Mouse (Mus musculus): ENCODE measurements at regions not wholly inside any gene's neighbourhood (a gene's known extent, or its start where the extent isn't known, plus 50 kb on each side); places are given as distances from the start of the nearest gene placed in this dataset.
A peak's percentile ranks its signal among the peaks of the same experiment; 100 is the strongest.

DNA sequence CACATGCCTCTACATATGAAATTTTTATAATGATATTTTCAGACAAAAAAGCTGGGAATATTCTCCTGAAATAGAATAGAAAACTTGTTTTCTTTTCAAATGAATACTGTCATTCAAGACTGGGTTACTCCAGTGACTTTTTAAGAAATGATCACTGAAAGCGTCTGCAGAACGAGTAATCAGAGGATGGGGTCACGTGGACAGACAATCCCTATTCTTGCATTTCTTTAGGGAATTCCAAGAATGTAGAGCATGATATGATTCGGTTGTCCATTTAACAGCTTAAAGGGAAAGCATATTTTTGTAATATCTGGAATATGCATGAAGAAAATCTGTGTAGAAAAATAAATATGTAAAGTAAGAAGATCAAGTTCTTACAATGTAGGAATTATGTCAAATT, 65.6 kb downstream of the 4933402N22Rik start:
- no peak for DNase-seq

DNA sequence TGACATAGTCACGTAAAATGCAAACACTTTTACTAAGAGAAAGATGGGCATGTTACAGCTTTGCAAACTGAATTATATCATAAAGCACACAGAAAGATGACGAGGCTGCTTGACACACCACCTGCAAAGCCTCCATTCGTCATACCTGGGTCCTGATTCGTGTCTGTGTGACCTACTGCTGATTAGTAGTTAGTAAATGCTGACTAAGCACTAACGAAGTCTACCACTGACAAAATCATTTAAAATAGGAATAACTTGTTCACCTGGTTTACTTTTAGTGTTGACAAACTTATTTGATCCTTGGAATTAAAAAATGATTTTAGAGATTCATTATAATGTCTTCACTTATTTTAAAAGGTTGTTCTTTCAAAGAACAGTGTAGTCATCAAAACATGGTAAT, 71.3 kb downstream of the 4933402N22Rik start:
- no peak for DNase-seq

DNA sequence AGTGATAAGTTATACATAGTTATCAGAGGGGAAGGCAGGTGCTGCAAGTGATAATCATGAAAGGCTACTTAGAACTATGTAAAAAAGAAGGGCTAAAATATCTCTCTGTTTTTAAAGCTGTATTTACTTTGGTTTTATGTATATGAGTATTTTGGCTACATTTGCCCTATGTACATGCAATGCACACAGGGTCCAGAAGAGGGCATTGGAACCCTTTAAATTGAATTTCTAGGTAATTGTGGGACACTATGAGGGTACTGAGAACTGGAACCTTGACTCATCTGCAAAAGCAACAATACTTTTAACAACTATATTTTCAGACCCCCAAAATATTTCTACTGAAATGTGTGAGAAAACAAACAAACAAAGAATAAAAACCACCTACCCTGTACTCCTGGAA, 82.9 kb downstream of the 4933402N22Rik start:
- DNase-seq = no peak

DNA sequence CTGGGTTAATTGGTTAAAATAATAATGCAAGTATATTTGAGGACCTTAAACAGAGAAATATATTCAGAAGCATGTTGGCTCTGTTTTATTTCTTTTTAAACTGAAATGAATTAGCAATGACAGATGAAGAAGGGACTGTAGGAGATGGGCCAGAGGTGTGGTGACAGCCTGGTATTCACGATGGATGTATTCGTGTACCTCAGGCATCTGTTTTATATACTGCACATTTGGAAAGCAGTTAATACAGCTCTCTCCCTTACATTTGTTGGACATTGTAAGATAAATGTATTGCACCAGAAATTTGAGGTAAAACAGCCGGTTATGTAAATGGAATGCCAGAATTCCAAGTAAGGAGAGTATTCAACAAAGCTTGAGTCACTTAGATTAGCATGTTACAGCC, 88.6 kb downstream of the 4933402N22Rik start:
- no peak for DNase-seq

DNA sequence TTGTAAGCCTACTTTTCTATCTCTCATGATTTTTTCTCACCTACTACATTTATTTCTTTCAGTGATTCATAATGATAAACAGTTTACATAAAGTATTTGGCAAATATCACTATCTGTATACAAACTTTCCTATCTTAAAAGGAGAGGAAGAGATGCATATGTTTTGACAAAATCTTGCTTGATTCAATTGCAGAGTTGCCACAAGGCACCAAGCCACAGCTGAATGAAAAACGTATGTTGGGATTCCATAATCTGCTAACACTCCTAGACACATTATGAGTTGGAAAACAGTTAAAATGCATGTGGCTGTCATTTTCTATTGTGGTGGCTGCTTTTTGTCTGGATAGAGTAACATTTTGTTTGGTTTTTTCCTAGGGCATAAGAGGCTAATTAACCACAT, 98.5 kb downstream of the 4933402N22Rik start:
- DNase-seq = no peak

DNA sequence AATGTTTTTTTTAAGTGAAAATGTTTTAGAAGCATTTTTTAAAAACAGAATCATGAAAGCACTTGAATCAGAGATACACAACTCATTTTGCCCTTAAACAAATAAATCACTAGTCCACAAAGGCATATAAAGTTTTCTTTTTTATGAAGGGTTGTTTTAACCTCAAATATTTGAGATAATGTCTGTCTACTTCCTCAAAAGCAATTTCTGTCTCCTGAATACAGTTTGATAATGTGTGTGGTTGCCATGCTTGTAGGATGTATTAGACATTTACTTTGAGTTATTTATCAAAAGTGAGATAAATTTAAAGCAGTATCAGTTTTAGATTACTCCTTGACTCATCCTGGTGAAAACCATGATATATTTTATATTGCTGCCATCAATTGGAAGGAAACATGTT, 102.6 kb downstream of the 4933402N22Rik start:
- no peak for DNase-seq

DNA sequence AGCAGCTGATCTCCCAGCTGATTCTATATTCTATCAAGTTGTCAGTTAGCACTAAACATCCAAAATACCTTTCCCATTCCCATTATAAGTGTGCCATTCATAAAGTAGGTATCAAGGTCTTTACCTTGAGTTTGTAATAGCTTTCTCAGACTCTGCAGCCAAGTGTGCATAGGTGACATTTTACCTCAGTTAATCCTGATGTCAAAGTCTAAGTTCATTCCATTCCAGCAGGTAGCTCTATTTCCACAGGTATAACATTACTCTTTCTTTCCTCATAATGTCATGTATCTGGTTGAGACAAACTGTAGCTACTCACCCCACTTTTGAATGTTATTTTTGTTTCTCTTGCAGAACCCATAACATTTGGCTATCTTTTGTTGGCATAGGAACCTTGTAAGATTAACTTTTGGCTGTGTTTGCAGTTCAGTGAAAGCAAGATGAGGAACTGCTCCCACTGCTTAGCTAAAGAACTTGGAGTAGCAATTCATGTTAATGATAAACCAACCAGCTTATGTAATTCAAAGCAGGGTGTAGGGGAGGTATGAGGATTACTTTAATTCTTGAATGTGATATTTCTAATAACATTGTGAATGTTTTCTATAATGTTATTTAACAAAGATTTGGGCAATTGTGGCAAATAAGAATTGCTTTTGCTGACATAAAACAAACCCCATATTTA, 107.0 kb downstream of the 4933402N22Rik start:
- DNase-seq = peak in 1 of 2 experiments; percentile 27

DNA sequence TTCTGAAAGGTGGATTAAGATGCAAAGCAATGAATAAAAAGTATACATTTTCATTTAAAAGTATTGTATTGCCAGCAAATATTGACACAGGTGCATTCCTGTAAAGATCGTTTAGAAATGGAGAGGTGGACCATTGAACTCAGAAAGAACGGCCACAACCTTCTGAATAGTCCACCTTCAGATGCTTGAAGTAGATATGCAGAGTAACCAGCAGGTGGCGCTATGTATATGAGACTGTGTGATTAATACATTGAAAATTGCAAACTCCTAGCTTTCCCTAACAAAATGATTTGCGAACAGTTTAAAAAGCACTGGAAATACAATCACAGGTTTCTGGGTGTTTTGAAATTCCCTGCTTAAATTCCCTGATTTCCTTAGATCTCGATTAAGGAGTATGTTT, 112.2 kb downstream of the 4933402N22Rik start:
- peak; percentile 11 to 19 for DNase-seq

DNA sequence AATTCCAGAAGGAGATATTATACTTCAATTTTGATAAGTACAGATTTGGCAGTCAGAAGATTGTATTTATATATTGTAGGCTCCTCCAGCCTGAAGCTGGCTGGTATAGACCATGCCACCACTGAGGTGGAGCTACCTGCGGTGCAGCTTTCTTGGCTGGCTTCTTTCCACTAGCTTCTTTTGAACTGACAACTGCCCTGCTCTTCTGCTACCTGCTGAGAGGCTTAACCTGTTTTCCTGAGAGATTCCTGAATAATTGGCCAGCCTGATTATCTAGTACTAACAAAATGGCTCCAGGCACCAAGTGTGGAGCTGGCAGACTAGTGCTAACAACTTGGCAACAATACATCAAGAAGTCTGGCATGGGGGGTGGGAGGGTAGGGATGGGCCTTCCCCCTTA, 132.0 kb downstream of the 4933402N22Rik start:
- DNase-seq = no peak

DNA sequence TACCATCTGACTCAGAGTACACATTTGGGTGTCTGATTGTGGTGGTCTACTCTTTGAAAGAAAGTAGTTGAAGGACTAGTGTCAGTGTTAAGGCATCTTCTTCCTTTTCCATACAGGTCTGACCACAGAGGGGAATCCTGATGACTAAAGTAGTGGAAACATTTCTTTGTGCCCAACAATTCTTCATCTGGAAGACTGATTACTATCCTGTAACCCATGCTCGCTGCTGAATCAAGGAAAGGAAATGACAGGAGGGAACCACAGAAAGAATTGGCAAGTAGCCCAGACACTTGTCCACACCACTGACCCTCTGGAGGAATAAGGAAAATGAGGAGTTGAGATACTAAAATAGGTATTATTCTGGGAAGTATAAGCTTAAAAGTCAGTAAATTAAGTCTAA, 162.3 kb downstream of the 4933402N22Rik start:
- DNase-seq = no peak

DNA sequence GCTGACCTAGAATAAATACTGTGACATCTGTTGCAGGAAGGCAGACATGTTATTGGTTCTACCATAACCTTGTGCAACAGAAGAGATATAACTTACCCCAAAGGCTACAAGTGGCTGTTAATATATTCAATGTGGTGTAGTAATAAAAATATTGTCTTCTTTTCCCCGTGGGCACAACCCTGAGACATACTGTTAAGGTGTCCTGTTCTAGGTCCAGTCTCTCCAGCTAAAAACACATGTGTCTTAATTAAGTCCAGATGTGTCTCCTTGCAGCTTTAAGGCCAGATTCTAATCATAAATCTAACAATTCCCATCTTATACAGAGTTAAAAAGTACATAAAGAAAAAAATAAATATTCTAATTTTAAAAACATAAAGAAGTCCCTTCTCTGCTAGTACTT, 175.8 kb downstream of the 4933402N22Rik start:
- DNase-seq = no peak

DNA sequence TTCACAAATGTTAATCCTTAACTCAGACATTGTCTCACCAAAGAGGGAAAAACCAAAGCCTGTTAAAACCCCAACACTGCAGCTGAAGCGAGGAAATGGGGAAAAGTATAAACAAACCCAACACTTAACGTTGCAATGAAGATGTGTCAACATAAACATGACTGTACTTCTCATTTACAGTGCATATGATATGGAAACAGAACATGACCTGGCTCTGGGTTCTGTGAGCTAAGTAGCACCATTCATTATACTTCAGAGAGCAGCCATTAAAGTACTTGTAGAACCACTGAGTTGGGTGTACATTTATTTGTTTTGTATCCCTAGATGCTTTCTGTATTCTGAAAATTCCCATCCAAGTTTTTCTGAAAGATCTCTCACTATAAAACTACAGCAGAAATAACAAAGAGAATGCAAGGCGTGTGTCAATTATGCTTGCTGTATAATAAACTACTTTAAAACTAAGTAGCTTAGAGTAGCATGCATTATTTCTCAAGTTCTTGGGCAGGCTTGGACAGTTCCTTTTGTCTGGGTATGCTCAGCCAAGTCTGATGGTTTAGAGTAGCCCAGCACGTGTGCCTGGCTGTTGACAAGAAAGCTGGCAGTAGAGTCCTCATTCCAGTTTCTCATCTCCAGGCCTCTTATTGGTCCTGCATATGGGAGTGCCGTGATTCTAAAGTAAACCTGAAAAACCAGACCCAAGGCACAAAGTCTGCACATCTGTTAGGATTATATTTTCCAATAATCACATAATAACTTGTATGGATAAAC, 198.9 kb downstream of the 4933402N22Rik start:
- DNase-seq = no peak

DNA sequence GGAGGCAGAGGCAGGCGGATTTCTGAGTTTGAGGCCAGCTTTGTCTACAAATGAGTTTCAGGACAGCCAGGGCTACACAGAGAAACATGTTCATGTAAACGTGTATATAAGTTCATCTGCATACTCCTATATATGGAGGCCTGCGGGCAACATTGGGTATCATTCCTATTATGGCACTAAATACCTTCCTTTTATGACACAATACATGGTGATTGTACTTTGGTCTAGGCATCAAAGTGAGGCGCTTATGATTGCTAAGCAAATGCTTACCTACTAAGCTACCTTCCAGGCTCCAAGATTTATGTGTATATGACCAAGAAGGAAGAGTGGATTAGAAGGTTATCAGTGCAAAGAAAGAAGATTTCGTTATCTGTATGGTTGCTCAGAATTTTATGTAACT, 207.1 kb downstream of the 4933402N22Rik start:
- no peak for DNase-seq

DNA sequence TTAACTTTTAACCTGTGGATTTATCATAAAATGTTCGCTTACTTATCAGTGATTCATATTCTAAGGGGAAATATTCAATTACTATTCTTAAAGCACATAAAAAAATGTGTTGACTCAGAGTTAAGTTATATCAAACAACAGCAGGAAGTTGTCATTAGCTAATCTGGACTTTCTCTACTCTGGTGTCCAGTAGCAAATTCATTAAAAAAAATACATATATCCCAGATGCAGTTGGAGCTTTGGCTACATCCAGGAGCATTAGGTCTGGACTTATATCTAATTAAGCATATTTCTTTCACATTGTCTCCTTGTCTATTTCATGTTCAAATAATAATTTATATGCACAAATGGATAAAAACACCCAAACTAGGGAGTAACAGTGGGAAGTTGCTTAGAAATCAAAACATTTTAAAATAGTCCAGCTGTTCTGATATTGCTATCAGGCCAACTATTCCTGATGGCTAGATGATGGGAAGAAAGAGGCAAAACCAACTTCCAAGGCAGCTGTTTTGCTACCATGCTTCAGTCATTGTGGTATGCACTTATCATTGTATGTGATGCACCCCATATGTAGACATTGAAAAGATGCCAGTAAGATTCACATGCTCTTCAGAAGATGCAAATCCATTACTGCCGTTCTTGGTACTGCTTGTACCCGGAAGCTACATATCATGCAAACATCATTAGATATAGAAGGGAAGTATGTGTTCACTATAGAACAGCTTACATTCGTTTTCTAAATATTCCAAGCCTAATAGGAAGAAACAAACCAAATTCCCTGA, 209.8 kb downstream of the 4933402N22Rik start:
- no peak for DNase-seq

DNA sequence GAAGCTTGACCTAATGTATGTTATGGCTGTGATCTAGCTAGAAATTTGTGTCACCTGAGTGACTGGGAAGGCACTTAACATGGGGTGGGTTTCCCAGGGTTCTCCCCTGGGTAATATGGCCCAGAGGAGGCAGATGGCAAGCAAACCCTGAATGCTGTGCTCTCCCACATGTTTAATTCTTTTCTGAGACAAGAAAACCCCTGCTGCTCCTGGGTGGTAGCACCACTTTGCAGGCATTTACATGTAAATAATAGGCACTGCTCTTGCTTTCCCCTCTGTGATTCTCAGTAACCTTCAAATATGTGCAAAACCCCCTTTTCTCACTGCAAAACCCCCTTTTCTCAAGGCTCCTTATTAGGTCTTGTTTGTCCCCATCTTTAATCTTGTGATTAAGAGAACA, 221.1 kb downstream of the 4933402N22Rik start:
- DNase-seq = no peak

DNA sequence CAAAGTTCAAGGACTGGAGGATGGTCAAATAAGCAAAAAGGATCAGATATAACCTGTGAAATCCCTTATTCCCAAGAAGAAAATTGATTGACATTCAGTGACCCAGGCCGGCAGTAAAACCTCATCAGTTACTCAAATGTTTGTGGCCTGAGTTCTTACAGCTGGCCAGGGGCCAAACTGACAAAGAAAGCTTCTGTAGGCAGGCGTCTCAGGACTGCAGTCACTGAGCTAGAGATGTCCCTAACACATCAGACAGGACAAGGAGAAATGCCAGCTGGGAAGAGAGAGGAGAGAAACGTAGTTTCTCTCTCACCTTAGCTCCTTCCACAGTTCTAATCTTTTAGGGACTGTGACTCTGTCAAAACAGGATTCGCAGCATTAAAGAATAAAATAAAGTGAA, 229.9 kb upstream of the Sema3d start:
- no peak for DNase-seq

DNA sequence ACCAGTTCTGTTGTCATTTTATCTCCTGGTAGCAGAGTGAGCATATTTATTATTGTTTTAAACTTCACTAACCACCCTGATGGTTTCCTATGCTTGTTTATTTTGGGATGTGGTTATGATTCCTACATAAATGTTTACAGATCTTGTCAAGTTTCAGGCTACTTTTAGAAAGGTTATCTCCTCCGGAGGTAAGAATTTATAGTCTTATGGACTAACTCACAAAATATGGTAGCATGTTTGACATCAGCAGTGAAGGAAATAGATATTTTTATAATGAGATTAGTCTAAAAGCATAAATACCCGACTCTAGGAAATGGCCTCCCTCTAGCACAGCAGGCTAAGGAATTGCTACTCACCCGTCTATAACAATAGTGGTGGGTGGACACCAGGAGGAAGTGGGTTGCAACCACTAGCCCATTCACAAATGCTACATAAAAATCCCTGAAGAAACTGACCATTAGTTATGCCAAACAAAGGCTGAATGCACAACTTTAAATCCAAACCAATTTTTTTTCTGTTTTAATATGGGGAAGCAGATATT, 228.6 kb upstream of the Sema3d start:
- no peak for DNase-seq

DNA sequence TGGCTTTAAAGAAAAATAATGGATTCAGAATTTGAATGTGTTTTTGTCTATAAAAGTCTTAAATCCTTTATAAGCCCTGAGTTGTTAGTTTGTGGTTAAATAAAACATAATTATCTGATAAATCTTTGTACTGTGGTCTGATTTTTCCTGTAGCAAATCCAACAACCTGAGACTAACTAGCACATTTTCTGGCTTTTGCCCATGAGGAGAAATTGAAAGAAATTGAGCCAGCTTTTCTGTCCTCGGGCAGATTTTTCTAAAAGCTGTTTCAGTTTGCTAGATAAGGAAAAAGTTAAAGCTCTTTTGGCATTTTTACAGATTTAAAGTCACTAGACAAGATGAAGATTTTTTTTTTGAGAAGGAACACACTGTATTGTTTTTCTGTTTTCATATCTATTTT, 191.5 kb upstream of the Sema3d start:
- no peak for DNase-seq

DNA sequence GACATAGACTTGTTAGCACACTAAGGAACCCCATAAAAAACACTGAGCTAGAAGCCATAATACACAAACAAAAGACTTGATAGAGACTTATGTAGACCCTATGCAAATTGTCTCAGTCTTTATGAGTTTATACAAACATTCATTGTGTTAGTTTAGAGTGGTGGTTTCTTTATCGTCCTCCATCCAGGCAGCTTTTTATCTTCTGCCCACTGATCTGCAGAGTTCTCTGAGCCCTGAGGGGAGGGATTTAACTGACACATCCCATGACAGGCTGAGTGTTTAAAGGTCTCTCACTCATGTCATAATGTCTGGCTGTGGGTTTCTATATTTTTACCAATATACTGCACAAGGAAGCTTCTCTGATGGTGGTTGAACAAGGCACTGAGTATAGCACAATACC, 175.7 kb upstream of the Sema3d start:
- no peak for DNase-seq

DNA sequence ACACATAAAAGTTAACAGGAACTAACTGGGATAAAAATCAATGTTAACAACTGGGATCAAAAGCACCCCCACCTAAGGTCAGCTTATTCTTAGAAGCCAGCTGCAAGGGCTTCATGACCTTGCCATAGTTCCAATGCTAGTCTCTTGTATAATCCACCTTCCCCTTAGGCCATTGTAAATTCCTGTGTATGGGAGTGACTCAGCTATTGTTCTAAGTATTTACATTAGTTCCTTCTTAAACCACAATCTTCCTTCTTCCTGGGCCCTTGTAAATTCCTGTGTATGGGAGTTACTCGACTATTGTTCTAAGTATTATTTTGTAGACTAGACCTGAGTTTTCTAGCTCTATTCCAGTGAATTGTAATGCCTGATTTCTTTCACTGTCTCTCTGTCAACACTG, 173.6 kb upstream of the Sema3d start:
- no peak for DNase-seq

DNA sequence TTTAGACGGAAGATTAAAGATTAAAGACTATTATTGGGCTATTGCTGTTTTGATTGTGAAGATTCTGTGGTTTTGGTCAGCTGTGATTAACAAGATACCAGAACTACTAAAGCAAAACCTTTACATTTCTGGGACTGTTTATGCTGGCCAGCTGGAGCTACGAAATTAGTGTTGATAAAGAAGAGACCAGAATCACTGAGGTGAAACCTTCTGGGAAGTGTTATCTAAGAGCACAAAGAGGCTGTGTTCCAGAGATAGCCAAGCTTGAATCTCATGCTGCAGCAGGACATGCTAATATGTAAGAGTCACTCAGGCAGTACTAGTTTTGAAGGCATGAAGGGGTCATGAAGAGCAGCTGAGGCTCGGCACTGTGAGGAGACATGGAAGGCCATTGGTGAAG, 169.7 kb upstream of the Sema3d start:
- DNase-seq = no peak

DNA sequence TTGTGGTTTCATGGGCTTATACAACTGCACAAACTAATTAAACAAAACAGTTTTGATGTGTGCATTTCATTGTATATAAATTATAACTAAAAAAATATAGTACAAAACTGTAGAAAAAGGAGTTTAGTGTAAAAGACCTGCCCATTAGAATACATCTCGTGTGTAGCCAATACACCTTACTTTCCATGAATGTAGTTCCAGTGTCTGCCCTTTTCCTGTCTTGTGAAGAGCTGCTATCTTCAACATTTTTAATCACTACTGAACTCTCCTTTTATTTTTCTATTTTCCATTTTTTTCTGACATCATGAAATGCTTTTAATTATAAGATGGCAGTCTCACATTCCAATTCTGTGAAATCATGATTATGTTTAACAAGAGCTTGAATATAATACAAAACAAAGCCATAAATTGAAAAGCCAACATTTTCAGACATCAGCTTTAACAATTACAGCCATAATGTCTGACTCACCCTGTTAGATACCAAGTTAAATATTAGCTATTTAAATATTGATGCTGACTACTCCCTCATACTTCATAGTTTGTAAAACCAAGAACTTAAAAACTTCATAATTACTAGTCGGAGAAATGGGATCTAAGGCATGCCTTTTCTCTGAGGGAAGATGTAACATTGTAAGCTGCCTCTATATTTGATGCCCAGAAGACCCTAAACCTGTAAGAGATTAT, 163.6 kb upstream of the Sema3d start:
- DNase-seq = no peak

DNA sequence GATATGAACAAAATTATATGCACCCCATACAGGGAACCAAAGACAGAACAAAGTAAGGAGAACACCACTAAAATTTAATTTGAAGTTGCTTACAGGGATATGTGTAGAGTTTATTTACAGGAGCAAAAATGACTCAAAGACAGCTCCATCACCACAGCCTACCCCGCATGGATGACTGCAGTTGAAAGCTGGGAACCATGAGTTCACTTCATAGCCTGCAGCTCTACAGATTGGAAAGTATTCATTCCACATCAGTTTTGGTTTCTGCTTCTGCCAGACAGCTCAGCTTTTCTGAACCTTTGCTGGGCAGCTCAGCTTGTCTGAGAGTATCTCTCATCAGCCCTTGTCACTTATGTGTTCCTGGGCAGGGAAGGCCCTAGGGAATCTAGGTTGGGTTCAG, 160.6 kb upstream of the Sema3d start:
- DNase-seq = no peak
